20 mouse cellular contexts compared by ENCODE assay signal in the genomic region with DNA sequence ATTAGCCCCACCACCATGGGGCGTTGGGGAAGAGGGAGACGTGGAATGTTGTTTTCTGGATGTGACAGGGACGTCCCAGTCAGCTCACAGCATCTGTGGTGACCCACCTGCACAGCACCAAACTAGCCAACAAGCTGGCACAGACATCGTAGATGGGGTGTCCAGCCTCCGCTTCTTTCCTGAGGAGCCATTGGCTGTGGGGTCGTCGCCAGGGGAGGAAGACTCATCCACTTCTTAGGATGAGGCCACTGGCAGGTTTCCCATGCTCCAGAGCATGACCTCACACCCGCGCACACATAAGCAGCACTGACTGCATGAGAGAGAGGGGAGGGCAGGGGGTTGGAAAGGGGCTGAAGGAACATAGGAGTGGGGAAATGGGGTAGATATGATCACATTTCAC. TPM values are rescaled to one million over a fixed set of nuclear protein-coding genes. Genes with fewer than 3 reads are reported as not detected.
DNase-seq lines count a peak whose midpoint lies in the region; ATAC-seq and TF ChIP-seq lines count a peak whose summit lies in the region.
"Had no signal": no experiment of that assay in that cellular context is flagged by ENCODE, and none has a peak within 500 bp of the region (broad histone marks: within the 10 kb centered on the region; RNA-seq: fewer than 3 reads in every experiment).

No protein-coding gene starts in this region.

- no peaks in the 10 kb centered on the region for H3K36me3 ChIP-seq in intestine, embryonic 15.5 days
- H3K36me3 ChIP-seq in intestine, embryonic 16.5 days (ENCODE audit: control insufficient read depth, insufficient read depth, low read length), result no peaks in the 10 kb centered on the region
- H3K36me3 ChIP-seq in macrophage (ENCODE audit: inconsistent target), result no peaks in the 10 kb centered on the region
- H3K36me3 ChIP-seq: embryonic facial prominence, embryonic 12.5 days; heart, embryonic 12.5 days; hindbrain, embryonic 13.5 days; lung, embryonic 15.5 days had no signal

- no peak overlapping the region for H3K4me3 ChIP-seq in intestine, embryonic 15.5 days (replicated peaks)
- H3K4me3 ChIP-seq in intestine, embryonic 16.5 days (ENCODE audit: low read length), result no peak overlapping the region
- H3K4me3 ChIP-seq in bone marrow, adult 2 months (replicated peaks; ENCODE audit: control insufficient read depth, low read depth, low read length), result peak overlapping the region; percentile 29
- H3K4me3 ChIP-seq in macrophage (ENCODE audit: inconsistent target), result no peak overlapping the region
- H3K4me3 ChIP-seq: embryonic facial prominence, embryonic 12.5 days; heart, embryonic 12.5 days; hindbrain, embryonic 13.5 days; lung, embryonic 15.5 days had no signal

- TF ChIP-seq CTCF in bone marrow, adult 2 months (IDR thresholded peaks at IDR 0.05; ENCODE audit: control insufficient read depth, insufficient read depth, low read length), result no peak

- DNase-seq in 3134 (ENCODE audit: extremely low read depth, insufficient read length, low spot score), result peak; percentile 74
- no peak for DNase-seq in urinary bladder, postnatal 4 days (ENCODE audit: low spot score in 2 of 2)
- DNase-seq in heart, postnatal 25 days (ENCODE audit: low spot score), result no peak
- DNase-seq in kidney, adult 9 months, result no peak
- DNase-seq: gastrocnemius, postnatal 36 days; heart, postnatal 14 days; retina, postnatal 1 day; right cerebral cortex, postnatal 4 days; thymus, postnatal 36 days had no signal

- 0 out of 2 replicates have a peak overlapping the region, but pooled peaks have one; percentile 36 for H3K27ac ChIP-seq in intestine, embryonic 15.5 days
- no peak overlapping the region for H3K27ac ChIP-seq in intestine, embryonic 16.5 days (ENCODE audit: low read length)
- H3K27ac ChIP-seq in bone marrow, adult 2 months (ENCODE audit: control insufficient read depth, insufficient read depth, low read depth, low read length, poor library complexity), result peak overlapping the region; percentile 31
- peak overlapping the region; percentile 5; the same call in 1 of the 2 replicates for H3K27ac ChIP-seq in macrophage
- H3K27ac ChIP-seq: embryonic facial prominence, embryonic 12.5 days; hindbrain, embryonic 13.5 days; kidney, postnatal 0 days; lung, embryonic 15.5 days had no signal

- 82% methylated on average over 9 of the region's 9 CpGs for WGBS in intestine, embryonic 15.5 days
- 81% methylated on average over 9 of the region's 9 CpGs for WGBS in intestine, embryonic 16.5 days
- 76% methylated on average over 9 of the region's 9 CpGs for WGBS in bone marrow, adult 2 months
- WGBS in macrophage (ENCODE audit: missing documents), result 90% methylated on average over 9 of the region's 9 CpGs

- no peaks in the 10 kb centered on the region for H3K9me3 ChIP-seq in intestine, embryonic 15.5 days
- H3K9me3 ChIP-seq in intestine, embryonic 16.5 days (ENCODE audit: control insufficient read depth, low read length), result no peaks in the 10 kb centered on the region
- H3K9me3 ChIP-seq: embryonic facial prominence, embryonic 12.5 days; heart, embryonic 12.5 days; hindbrain, embryonic 13.5 days; lung, embryonic 15.5 days had no signal

- 0 out of 2 replicates have a peak, but pooled peaks cover 2% of the 10 kb centered on the region for H3K27me3 ChIP-seq in intestine, embryonic 15.5 days (replicated peaks)
- no peaks in the 10 kb centered on the region for H3K27me3 ChIP-seq in intestine, embryonic 16.5 days (replicated peaks; ENCODE audit: control insufficient read depth, insufficient read depth, low read length)
- H3K27me3 ChIP-seq: embryonic facial prominence, embryonic 12.5 days; lung, embryonic 15.5 days had no signal

- ATAC-seq in intestine, embryonic 15.5 days, result no peak
- ATAC-seq in intestine, embryonic 16.5 days, result no peak
- ATAC-seq: forebrain, embryonic 14.5 days; midbrain, embryonic 16.5 days had no signal

- intact Hi-C loops in heart, postnatal 25 days (cut with DNase I), result no loop called here

- no peaks in the 10 kb centered on the region for H3K79me2 ChIP-seq in macrophage (ENCODE audit: inconsistent target)

- no peak overlapping the region for H3K4me2 ChIP-seq in intestine, embryonic 15.5 days (replicated peaks)
- no peak overlapping the region for H3K4me2 ChIP-seq in intestine, embryonic 16.5 days (ENCODE audit: low read depth, low read length)
- H3K4me2 ChIP-seq: embryonic facial prominence, embryonic 12.5 days; heart, embryonic 12.5 days; hindbrain, embryonic 13.5 days; lung, embryonic 15.5 days had no signal

- H3K9ac ChIP-seq in intestine, embryonic 15.5 days, result no peak overlapping the region
- H3K9ac ChIP-seq in intestine, embryonic 16.5 days (ENCODE audit: low read depth, low read length), result no peak overlapping the region
- H3K9ac ChIP-seq: embryonic facial prominence, embryonic 12.5 days; heart, embryonic 12.5 days; hindbrain, embryonic 13.5 days; lung, embryonic 15.5 days had no signal

- no peak for TF ChIP-seq POLR2A in bone marrow, adult 2 months (IDR thresholded peaks at IDR 0.05; ENCODE audit: borderline replicate concordance, control insufficient read depth, low read depth, low read length)

- H3K4me1 ChIP-seq in intestine, embryonic 15.5 days (replicated peaks), result peaks cover 15% of the 10 kb centered on the region; the same call in 1 of the 2 replicates
- H3K4me1 ChIP-seq in intestine, embryonic 16.5 days (ENCODE audit: control insufficient read depth, insufficient read depth, low read length), result peaks cover 25% of the 10 kb centered on the region
- peaks cover 5% of the 10 kb centered on the region; the same call in 1 of the 2 replicates for H3K4me1 ChIP-seq in bone marrow, adult 2 months (ENCODE audit: control insufficient read depth, insufficient read depth, low read length)

RNA-seq across cellular contexts. Expression of a gene that starts 5.9 kb away (rescaled TPM):
- 9.5 and 10.3 TPM in 2 replicates for polyA plus RNA-seq in intestine, embryonic 15.5 days (2015; fragmentation: Nextera tagmentation; extraction: Ambion mirVana)
- polyA plus RNA-seq in intestine, embryonic 16.5 days (2015; fragmentation: Nextera tagmentation; extraction: Ambion mirVana), result 6.8 and 9.1 TPM in 2 replicates
- 4.3 TPM in 1 of 2 replicates, not detected in the other for polyA plus RNA-seq in bone marrow, adult 2 months (2011; ENCODE audit: insufficient read depth, insufficient read length, low replicate concordance, missing spikeins)
- total RNA-seq in macrophage (2018; cell fraction: chromatin; rRNA removed), result 10 to 100 TPM in 1 of 26 experiments, 1 to 10 TPM in 23, under 1 TPM in 2; 0.46 to 25.3 (median 2.5) TPM
- total RNA-seq in macrophage (2018; cell fraction: cytosol; rRNA removed), result 1 to 10 TPM; 3.2 to 8.9 (median 4.8) TPM
- 10 to 100 TPM in 4 of 26 experiments, 1 to 10 TPM in 22; 1.1 to 15.7 (median 5.1) TPM for total RNA-seq in macrophage (2018; cell fraction: nucleus; rRNA removed)
- polyA plus RNA-seq in macrophage (2018), result 1.5 to 5.8 TPM (median 4.0 TPM) in 3 replicates
- 10 to 100 TPM; 22.5 to 30.5 TPM for total RNA-seq in heart, postnatal 25 days (2021)

RNA-seq across cellular contexts. Expression of a gene that starts 42.1 kb away (rescaled TPM):
- 23.3 and 24.7 TPM in 2 replicates for polyA plus RNA-seq in intestine, embryonic 15.5 days (2015; fragmentation: Nextera tagmentation; extraction: Ambion mirVana)
- 21.2 and 22.8 TPM in 2 replicates for polyA plus RNA-seq in intestine, embryonic 16.5 days (2015; fragmentation: Nextera tagmentation; extraction: Ambion mirVana)
- polyA plus RNA-seq in bone marrow, adult 2 months (2011; ENCODE audit: insufficient read depth, insufficient read length, low replicate concordance, missing spikeins), result 5.3 and 8.2 TPM in 2 replicates
- 10 to 100 TPM in 3 of 26 experiments, 1 to 10 TPM in 21, under 1 TPM in 2; 0.71 to 13.4 (median 4.4) TPM for total RNA-seq in macrophage (2018; cell fraction: chromatin; rRNA removed)
- 1 to 10 TPM; 1.8 to 5.4 (median 3.4) TPM for total RNA-seq in macrophage (2018; cell fraction: cytosol; rRNA removed)
- total RNA-seq in macrophage (2018; cell fraction: nucleus; rRNA removed), result 10 to 100 TPM in 2 of 26 experiments, 1 to 10 TPM in 23, under 1 TPM in 1; 0.65 to 23.3 (median 2.8) TPM
- 2.6 to 9.5 TPM (median 3.0 TPM) in 3 replicates for polyA plus RNA-seq in macrophage (2018)
- 10 to 100 TPM; 82.3 to 89.7 TPM for total RNA-seq in heart, postnatal 25 days (2021)
